Mouse (Mus musculus) hindbrain, embryonic 14.5 days (tissue): ENCODE measurements around the gene Renbp. TPM values are rescaled to one million over a fixed set of nuclear protein-coding genes. Genes with fewer than 3 reads are reported as not detected.

Experiments used
- ATAC-seq: fragments of 200-750 bp; cut with Nextera tagmentation; 2 replicates; pipeline ENCODE4 v1.8.0; 2017; ENCODE audit warnings: moderate number of reproducible peaks, mild to moderate bottlenecking, moderate TSS enrichment, moderate library complexity; ENCODE audit not compliant: low FRiP score
- DNase-seq: peaks from one replicate; pipeline ENCODE4 v3.0.0-alpha.2; 2015; ENCODE audit warnings: low spot score
- H3K27ac ChIP-seq: fragments of 300-500 bp; sonication (generic); 2 replicates; pipeline ENCODE4 v1.5.1; 2014; ENCODE audit warnings: mild to moderate bottlenecking, moderate library complexity
- H3K27me3 ChIP-seq: fragments of 300-500 bp; sonication (generic); 2 replicates; pipeline ENCODE4 v1.6.1; 2014; ENCODE audit warnings: mild to moderate bottlenecking, low read length, mixed read lengths; ENCODE audit not compliant: control insufficient read depth, insufficient read depth
- H3K36me3 ChIP-seq: fragments of 300-500 bp; sonication (generic); replicated peaks from 2 replicates; pipeline ENCODE4 v1.6.1; 2014; ENCODE audit not compliant: control insufficient read depth, insufficient read depth
- H3K4me1 ChIP-seq: fragments of 300-500 bp; sonication (generic); replicated peaks from 2 replicates; pipeline ENCODE4 v1.6.1; 2014; ENCODE audit warnings: antibody characterized with exemption, low read length, mixed read lengths; ENCODE audit not compliant: control insufficient read depth, insufficient read depth
- H3K4me2 ChIP-seq: fragments of 300-500 bp; sonication (generic); replicated peaks from 2 replicates; pipeline ENCODE4 v1.6.1; 2014; ENCODE audit warnings: mild to moderate bottlenecking, moderate library complexity
- H3K4me3 ChIP-seq: fragments of 300-500 bp; sonication (generic); replicated peaks from 2 replicates; pipeline ENCODE4 v1.5.1; 2014; ENCODE audit warnings: mild to moderate bottlenecking, low read length
- H3K9ac ChIP-seq: fragments of 300-500 bp; sonication (generic); 2 replicates; pipeline ENCODE4 v1.6.1; 2014
- H3K9me3 ChIP-seq: fragments of 300-500 bp; sonication (generic); 2 replicates; pipeline ENCODE4 v1.6.1; 2016; ENCODE audit warnings: low read length; ENCODE audit not compliant: control insufficient read depth
- WGBS: fragments of 180-500 bp; shearing (Covaris S2); extraction: QIAGEN DNeasy Blood & Tissue Kit; methylation state at CpG from one replicate; pipeline ENCODE4 v1.1.7; 2014; 5-methylcytosine and 5-hydroxymethylcytosine counted together
- polyA plus RNA-seq: library from polyadenylated mRNA; unstranded; fragments of >200 nt; fragmentation: Nextera tagmentation; extraction: Ambion mirVana; gene quantifications from 2 replicates; pipeline ENCODE4 v1.2.1, GENCODE M21; 2014

Gene Renbp
- polyA plus RNA-seq, 1 experiment from 2014 or later = 15.4 TPM

DNA sequence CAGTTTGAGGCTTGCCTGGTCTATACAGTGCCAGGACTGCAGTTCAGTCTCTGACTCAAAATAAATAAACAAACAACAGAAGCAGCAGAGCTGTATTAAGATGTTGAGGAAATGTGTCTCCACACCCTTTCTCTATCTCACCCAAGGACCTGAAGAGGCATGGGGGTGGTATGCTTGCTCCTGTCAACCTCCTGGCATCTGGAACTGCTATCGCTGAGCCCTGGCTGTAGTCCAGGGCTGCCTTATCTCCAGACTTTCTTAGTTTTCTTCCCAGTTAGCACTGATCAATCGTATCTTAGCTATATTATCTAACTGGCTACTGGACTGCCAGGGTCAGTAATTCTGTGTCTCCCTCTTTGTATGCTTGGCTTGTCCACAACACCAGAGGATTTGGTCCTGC, 11.2 kb upstream of the Renbp start:
- Histone ChIP-seq H3K4me3 (no peak overlapping the region), H3K9ac (no peak overlapping the region), H3K9me3 (no peaks in the 10 kb centered on the region), H3K36me3 (peaks cover 56% of the 10 kb centered on the region), H3K27me3 (no peaks in the 10 kb centered on the region), H3K4me2 (no peak overlapping the region), H3K4me1 (no peaks in the 10 kb centered on the region), H3K27ac (no peak overlapping the region)
- DNase-seq (no peak), ATAC-seq (no peak)
- WGBS = 95% methylated on average over 2 of the region's 2 CpGs

DNA sequence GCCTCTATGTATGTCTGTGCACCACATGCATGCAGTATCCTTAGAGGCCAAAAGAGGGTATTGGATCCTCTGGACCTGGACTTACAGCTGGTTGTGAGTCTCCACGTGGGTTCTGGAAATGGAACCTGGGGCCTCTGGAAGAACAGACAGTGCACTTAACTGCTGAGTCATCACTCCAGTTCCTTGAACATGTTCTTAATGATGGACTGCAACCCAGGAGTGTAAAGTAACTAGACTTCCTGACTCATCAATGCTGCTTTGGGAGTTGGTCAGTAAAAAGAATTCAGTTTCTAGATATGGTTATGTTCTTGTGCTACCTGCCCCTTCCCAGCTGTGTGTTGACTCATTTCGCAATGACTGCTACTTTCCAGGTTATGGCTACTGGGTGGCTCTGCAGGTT, 1.2 kb upstream of the Renbp start:
- no peaks in the 10 kb centered on the region for H3K9me3 ChIP-seq
- no peak overlapping the region for H3K4me3 ChIP-seq
- no peaks in the 10 kb centered on the region for H3K27me3 ChIP-seq
- no peak overlapping the region for H3K4me2 ChIP-seq
- H3K36me3 ChIP-seq = no peaks in the 10 kb centered on the region
- H3K27ac ChIP-seq = no peak overlapping the region
- ATAC-seq (no peak), DNase-seq (no peak)
- WGBS = 74% methylated on average over 2 of the region's 2 CpGs
- no peaks in the 10 kb centered on the region for H3K4me1 ChIP-seq
- H3K9ac ChIP-seq = no peak overlapping the region

DNA sequence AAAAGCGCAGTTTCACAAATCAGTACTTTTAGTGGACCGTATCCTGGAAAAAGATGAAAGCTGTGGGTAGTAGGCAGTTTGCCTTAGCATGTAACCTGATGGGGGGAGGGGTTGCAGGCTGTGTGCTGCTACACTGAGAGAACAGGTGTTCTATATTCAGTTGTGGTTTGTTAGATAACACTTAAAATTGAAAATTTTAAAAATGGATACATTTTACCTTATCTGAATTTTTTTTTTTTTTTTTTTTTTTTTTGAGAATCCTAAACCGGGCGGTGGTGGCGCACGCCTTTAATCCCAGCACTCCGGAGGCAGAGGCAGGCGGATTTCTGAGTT, 8.1 kb downstream of the Renbp start:
- no peak for ATAC-seq
- peak overlapping the region; percentile 58; the same call in 1 of the 2 replicates for H3K9ac ChIP-seq
- H3K4me3 ChIP-seq = peak overlapping the region; percentile 53
- H3K4me2 ChIP-seq = peak overlapping the region; percentile 73
- no peaks in the 10 kb centered on the region; the same call in 1 of the 2 replicates for H3K4me1 ChIP-seq
- peak; percentile 29 for DNase-seq
- H3K36me3 ChIP-seq = peaks cover 23% of the 10 kb centered on the region
- H3K9me3 ChIP-seq = no peaks in the 10 kb centered on the region
- WGBS = 73% methylated on average over 8 of the region's 8 CpGs
- H3K27ac ChIP-seq = peak overlapping the region; percentile 77; the same call in 1 of the 2 replicates
- H3K27me3 ChIP-seq = no peaks in the 10 kb centered on the region

DNA sequence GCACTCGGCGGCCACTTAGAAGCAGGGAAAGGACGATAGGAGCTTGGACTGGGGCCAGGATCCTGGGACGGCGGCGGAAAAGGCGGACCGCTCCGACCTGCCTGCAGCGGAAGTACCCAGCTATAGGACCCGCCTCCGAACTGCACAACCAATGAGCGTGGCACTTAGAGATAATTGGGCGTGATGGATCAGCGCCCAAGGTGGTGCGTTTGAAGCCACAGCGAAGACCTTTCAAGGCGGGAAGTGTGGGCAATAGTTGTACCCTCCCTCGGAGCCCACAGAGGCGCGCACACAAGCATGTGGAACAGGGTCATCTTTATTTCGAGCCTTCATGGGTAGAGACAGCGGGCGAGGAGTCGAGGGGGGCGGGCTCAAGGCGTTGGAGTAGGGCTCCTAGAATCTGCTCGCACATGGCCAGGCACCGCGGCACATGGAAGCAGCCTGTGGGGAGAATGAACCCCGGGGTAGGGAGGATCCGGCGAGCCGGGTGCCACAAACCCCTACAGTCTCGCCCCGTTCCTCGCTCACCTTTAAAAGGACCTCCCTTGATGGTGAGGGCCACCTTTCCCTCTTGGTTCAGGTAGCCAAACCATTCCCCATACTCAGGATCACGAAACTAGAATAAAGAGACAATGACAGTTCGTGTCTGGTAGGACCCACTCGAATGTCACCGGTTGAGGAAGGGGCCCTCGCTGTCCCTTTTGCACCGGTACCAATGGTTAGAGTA, 8.7 kb downstream of the Renbp start, which contains the start of the genes Arhgap4 and Naa10:
Gene Arhgap4, minus strand, starts transcription at position 48 of the 727 bp plus-strand sequence.
Gene Naa10, minus strand, starts transcription at position 122 of the 727 bp plus-strand sequence.
- Histone ChIP-seq H3K27ac (peak within 1 kb of the TSS; percentile 77), H3K4me2 (peak within 1 kb of the TSS; percentile 73), H3K4me3 (peak within 1 kb of the TSS; percentile 53), H3K4me1 (no peaks in the 10 kb centered on the region; the same call in 1 of the 2 replicates), H3K36me3 (peaks cover 23% of the 10 kb centered on the region), H3K9me3 (no peaks in the 10 kb centered on the region), H3K27me3 (no peaks in the 10 kb centered on the region), H3K9ac (peak within 1 kb of the TSS; percentile 68)
- peak; percentile 98 for ATAC-seq
- peak; percentile 85 for DNase-seq
- 19% methylated on average over 43 of the region's 43 CpGs for WGBS

DNA sequence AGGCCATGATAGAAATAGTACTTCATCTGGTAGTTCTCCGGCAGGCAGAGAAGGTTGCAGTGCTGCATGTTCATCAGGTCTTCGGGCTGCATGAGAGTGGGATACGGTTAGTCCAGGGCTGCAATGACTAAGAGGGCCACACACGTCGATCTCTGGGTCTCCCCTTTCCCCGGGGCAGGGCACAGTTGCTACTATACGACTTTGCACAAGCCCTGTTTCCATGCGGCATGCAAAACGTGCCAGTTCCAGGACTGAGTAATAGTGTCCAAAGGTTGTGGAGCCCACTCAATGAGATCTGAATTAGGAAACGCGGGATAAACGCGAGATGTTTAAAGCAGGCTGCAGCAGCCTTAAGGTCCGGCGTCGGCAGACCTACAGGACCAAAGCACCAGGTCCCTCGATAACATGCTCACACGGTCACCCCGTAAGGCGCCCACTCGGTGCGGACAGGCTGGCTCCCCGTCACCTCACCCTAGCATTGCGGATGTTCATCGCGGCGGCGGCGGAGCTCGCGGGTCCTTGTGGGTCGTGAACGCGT, 9.3 kb downstream of the Renbp start:
- 22% methylated on average over 34 of the region's 34 CpGs for WGBS
- no peak for DNase-seq
- peak; percentile 49 for ATAC-seq

DNA sequence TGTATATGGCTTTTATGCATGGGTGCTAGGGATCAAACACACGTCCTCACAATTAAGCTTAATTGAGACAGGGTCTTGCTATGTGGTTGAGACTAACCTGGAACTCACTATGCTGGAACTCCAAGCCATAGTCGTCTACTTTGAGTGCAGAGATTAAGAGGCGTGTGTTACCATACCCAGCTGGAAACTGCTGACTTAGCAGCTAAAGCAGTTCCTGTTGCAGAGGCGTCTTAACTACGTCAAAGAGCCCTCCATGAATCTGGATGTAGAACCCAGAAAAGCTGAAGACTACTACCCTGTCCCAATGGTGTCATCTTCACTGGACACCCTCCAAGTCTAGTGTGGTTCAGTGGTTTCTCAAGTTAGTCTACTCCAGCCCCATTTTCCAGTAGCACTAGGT, 12.0 kb downstream of the Renbp start:
- ATAC-seq (no peak), DNase-seq (no peak)
- no peak overlapping the region for H3K27ac ChIP-seq
- no peak overlapping the region for H3K4me3 ChIP-seq
- H3K9ac ChIP-seq = no peak overlapping the region
- peaks cover 5% of the 10 kb centered on the region; the same call in 1 of the 2 replicates for H3K4me1 ChIP-seq
- H3K27me3 ChIP-seq = no peaks in the 10 kb centered on the region
- no peaks in the 10 kb centered on the region for H3K9me3 ChIP-seq
- peaks cover 23% of the 10 kb centered on the region for H3K36me3 ChIP-seq
- WGBS = 86% methylated on average over 5 of the region's 5 CpGs
- H3K4me2 ChIP-seq = no peak overlapping the region

More for the DNA sequence above, 9.3 kb downstream of the Renbp start:
- Histone ChIP-seq H3K27me3 (no peaks in the 10 kb centered on the region), H3K4me1 (no peaks in the 10 kb centered on the region; the same call in 1 of the 2 replicates), H3K9ac (peak overlapping the region; percentile 68), H3K4me2 (peak overlapping the region; percentile 73), H3K9me3 (no peaks in the 10 kb centered on the region), H3K27ac (peak overlapping the region; percentile 72), H3K36me3 (peaks cover 23% of the 10 kb centered on the region), H3K4me3 (peak overlapping the region; percentile 53)

DNA sequence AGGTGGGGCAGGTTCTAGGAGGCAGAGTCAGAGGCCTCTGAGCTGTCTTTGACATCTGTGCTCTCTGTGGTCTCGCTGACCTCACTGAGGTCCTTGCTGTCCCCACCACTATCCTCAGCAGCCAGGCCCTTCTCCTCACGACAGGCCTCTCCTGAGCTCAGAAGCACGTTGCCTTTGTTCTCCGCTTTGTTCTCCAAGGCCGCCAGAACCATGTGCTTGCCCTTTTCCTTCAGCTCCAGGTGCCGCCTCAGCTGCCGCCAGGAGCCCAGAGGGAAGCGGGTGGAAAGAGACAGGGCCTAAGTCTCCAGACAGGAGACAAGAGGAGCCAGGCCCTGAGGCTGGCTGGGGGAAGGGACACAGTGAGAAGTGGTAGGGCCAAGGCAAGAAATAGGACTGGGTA, 13.7 kb downstream of the Renbp start:
- Histone ChIP-seq H3K4me3 (no peak overlapping the region), H3K36me3 (peaks cover 23% of the 10 kb centered on the region), H3K27me3 (no peaks in the 10 kb centered on the region), H3K27ac (no peak overlapping the region), H3K9ac (no peak overlapping the region), H3K4me2 (no peak overlapping the region), H3K4me1 (peaks cover 5% of the 10 kb centered on the region; the same call in 1 of the 2 replicates), H3K9me3 (no peaks in the 10 kb centered on the region)
- WGBS = 70% methylated on average over 8 of the region's 8 CpGs
- DNase-seq (no peak), ATAC-seq (no peak)

DNA sequence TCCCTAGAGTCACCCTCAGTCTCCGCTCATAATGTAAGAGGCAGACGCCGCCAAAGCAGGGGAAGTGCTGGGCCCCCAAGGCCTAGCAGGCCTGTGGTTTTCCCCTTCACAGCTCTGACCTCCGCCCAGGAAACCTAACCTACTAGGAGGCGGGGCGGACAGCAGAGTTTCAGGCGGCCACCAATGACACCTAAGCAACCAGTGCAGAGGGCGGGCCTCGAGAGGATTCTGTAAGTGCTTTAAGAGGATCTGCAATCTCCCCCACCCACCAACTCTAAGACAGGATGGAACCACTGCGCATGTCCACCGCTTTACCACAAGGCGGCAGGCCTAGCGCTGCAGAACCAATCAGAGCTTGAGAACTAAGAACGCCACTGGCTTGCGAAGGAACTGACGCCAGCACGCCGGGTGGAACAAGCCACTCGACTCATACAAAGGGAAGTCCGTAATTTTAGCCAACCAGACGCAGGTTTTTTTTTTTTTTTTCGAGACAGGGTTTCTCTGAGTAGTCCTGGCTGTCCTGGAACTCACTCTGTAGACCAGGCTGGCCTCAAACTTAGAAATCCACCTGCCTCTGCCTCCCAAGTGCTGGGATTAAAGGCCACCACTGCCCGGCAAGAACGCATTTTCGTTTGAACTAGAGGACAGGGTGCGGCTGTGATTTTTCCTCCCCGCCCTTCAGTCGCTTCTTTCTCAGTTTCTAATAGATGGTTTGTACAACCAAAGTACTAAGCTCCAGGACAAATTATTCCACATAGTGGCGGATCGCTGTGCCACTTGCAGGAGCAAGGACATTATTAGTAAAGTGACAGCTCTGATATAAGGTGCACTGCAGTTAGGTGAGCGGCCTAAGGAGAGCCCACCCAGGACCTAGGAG, 15.6 kb downstream of the Renbp start:
- peaks cover 23% of the 10 kb centered on the region for H3K36me3 ChIP-seq
- peak overlapping the region; percentile 80 for H3K27ac ChIP-seq
- ATAC-seq (peak; percentile 97), DNase-seq (peak; percentile 86)
- peak overlapping the region; percentile 47 for H3K4me2 ChIP-seq
- 27% methylated on average over 31 of the region's 31 CpGs for WGBS
- H3K4me3 ChIP-seq = peak overlapping the region; percentile 19; the same call in 1 of the 2 replicates
- H3K9me3 ChIP-seq = no peaks in the 10 kb centered on the region
- H3K27me3 ChIP-seq = no peaks in the 10 kb centered on the region
- H3K4me1 ChIP-seq = peaks cover 5% of the 10 kb centered on the region; the same call in 1 of the 2 replicates
- H3K9ac ChIP-seq = peak overlapping the region; percentile 53

DNA sequence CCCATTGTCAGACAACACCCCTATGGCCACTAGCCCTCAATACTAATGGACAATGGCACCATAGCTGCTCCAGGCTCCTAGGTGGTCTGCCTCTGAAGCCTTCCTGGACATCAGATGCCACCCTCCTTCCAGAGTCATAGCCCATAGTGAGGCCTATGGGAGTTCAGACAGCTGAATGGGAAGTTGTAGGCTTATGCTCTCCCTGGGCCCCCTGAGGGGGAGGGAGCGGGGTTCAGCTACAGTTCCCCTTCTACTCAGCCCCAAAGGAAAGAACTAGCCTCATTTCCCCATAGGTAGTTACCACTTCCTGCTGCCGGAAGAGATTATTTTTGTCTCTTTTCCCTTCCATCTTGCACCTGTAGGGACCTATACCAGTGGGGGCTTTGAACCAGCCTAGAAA, 19.1 kb downstream of the Renbp start:
- Histone ChIP-seq H3K9me3 (no peaks in the 10 kb centered on the region), H3K4me2 (no peak overlapping the region), H3K27me3 (no peaks in the 10 kb centered on the region), H3K27ac (no peak overlapping the region), H3K9ac (no peak overlapping the region), H3K4me1 (0 out of 2 replicates have a peak, but pooled peaks cover 5% of the 10 kb centered on the region), H3K36me3 (no peaks in the 10 kb centered on the region), H3K4me3 (no peak overlapping the region)
- ATAC-seq (no peak), DNase-seq (no peak)
- whole genome bisulfite sequencing = 78% methylated on average over 2 of the region's 2 CpGs
